Mouse (Mus musculus): ENCODE measurements around the gene Aldh3b1. TPM values are rescaled to one million over a fixed set of nuclear protein-coding genes. Genes with fewer than 3 reads are reported as not detected.

Gene Aldh3b1
- polyA plus RNA-seq, 1 experiment from 2014 or later = 16.1 TPM

DNA sequence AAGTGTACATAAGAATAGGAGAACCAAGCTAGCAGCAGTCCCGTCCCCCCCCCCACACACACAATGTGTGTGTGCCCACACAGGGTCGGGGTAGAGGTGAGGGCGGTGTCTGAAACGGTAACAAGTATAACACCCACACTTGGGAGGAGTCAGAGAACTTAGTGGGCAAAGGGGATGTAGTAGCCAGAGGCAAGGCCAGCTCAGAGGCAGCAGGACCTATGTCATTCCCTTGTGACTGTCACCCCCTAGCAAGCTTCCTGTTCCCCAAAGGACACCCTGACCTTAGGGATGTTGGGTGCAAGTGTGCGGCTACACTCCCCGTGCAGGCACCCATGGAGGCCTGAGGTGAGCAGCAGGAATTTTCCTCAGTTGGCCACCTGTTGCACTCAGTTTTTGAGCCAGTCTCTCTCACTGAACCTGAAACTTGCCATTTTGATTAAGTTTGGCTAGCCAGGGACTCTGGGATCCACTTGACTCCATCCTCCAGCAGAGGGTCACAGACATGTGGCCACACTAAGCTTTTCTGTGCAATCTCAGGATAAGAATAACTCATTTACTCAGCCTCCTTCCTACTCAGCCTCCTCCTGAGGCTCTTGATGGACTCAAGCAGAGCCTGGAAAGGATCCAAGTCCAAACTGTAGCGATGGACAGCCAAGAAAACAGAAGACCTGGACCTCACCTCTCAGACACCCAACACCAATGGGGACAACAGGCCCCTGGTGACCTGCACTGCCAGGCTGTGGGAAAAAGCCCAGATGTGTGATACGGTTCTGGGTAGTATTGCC, 21.5 kb downstream of the Aldh3b1 start:
- WGBS = 59% methylated on average over 8 of the region's 8 CpGs
- H3K4me3 ChIP-seq (ENCODE audit: low read depth, low read length) = peak overlapping the region; percentile 62; the same call in 1 of the 2 replicates
- peak overlapping the region; percentile 91 for H3K27ac ChIP-seq (ENCODE audit: low read depth, low read length)
- 0 out of 2 replicates have a peak overlapping the region, but pooled peaks have one; percentile 60 for H3K9ac ChIP-seq (ENCODE audit: low read depth, low read length)
- H3K27me3 ChIP-seq (replicated peaks; ENCODE audit: control insufficient read depth, insufficient read depth, low read length) = no peaks in the 10 kb centered on the region
- H3K4me2 ChIP-seq (replicated peaks; ENCODE audit: low read depth) = peak overlapping the region; percentile 75
- no peaks in the 10 kb centered on the region for H3K9me3 ChIP-seq (ENCODE audit: control insufficient read depth)
- TF ChIP-seq CTCF (IDR thresholded peaks at IDR 0.05; ENCODE audit: low read depth) = no peak
- peaks cover 35% of the 10 kb centered on the region for H3K36me3 ChIP-seq (ENCODE audit: control insufficient read depth, insufficient read depth)
- ATAC-seq = no peak
- peaks cover 17% of the 10 kb centered on the region; the same call in 1 of the 2 replicates for H3K4me1 ChIP-seq (replicated peaks; ENCODE audit: control insufficient read depth, insufficient read depth, low read length)

DNA sequence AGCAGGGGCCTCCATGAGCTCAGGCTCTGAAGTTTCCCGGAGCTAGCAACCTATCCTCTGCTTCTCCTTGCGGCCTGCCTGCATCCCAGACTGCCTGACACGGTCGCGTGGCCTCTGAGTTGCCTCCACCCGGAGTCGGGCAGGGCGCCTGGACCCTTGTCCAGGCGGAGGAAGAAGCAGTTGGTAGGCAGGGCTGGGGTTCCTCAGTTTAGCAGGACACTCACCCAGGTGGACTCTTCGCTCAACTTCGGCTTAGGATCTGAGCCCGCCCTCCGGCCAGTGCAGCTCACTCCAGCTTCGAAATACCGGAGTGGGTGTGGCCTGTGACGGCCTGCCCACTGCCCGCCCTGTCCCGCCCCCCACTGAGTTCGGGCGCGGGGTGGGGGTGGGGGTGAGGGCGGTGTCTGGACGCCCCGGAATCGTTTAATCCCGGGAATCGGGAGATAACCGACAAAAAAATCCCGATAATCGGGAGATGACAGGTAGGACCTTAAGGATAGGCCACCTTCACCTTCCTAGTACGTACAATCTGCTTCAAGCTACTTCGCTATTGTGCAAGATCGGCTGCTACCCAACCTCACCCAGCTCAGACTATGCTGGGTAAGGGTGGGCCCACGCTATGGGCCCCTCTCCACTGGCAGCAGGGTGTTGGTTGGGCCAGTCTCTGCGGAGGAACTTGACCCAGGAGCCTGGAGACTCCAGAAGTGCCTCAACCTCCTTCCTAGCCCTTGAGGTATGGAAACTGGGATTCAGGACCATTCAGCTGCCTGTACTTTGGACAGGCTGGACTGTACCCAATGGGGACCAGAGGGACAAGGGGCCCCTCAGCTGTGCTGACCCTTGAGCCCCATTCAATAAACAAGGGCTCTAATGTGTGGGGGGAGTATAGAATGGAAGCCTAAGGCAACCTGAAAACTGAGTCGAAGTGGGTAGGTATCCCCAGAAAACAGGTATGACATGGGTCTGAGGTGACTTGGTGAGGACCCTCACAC, 22.5 kb downstream of the Aldh3b1 start, which contains the start of gene Tcirg1:
Tcirg1 (minus strand) TSS at position 339 of the 992 bp plus-strand sequence.
- no peak for TF ChIP-seq CTCF (IDR thresholded peaks at IDR 0.05; ENCODE audit: low read depth)
- H3K9me3 ChIP-seq (ENCODE audit: control insufficient read depth) = no peaks in the 10 kb centered on the region
- WGBS = 3% methylated on average over 36 of the region's 36 CpGs
- peak within 1 kb of the TSS; percentile 75 for H3K4me2 ChIP-seq (replicated peaks; ENCODE audit: low read depth)
- peak within 1 kb of the TSS; percentile 62 for H3K4me3 ChIP-seq (ENCODE audit: low read depth, low read length)
- H3K9ac ChIP-seq (ENCODE audit: low read depth, low read length) = peak within 1 kb of the TSS; percentile 60
- peaks cover 45% of the 10 kb centered on the region for H3K36me3 ChIP-seq (ENCODE audit: control insufficient read depth, insufficient read depth)
- no peaks in the 10 kb centered on the region for H3K27me3 ChIP-seq (replicated peaks; ENCODE audit: control insufficient read depth, insufficient read depth, low read length)
- H3K4me1 ChIP-seq (replicated peaks; ENCODE audit: control insufficient read depth, insufficient read depth, low read length) = peaks cover 17% of the 10 kb centered on the region; the same call in 1 of the 2 replicates
- H3K27ac ChIP-seq (ENCODE audit: low read depth, low read length) = peak within 1 kb of the TSS; percentile 91
- peak; percentile 84 for ATAC-seq

DNA sequence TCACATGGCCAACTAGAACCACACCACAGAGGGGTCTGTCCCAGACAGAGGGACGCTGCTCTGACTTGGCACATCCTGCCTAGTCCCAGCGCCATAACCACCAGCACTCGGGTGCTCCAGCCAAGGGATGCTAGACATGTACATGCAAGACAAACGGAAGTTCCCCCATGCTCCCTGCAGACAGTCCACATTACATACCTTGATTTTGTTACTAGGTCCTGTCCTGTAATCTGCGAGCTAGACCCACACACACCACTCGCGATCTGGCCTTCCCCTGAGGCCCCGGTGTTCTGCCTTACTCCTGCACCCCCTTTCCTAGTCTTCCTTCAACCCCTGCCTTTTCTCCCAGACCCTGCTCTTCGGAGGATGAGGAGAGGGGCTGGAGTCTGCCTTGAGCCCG, 23.3 kb downstream of the Aldh3b1 start:
- H3K27ac ChIP-seq (ENCODE audit: low read depth, low read length) = peak overlapping the region; percentile 91
- peak overlapping the region; percentile 60 for H3K9ac ChIP-seq (ENCODE audit: low read depth, low read length)
- 13% methylated on average over 10 of the region's 10 CpGs for WGBS
- no peak for TF ChIP-seq CTCF (IDR thresholded peaks at IDR 0.05; ENCODE audit: low read depth)
- peaks cover 50% of the 10 kb centered on the region for H3K36me3 ChIP-seq (ENCODE audit: control insufficient read depth, insufficient read depth)
- H3K4me3 ChIP-seq (ENCODE audit: low read depth, low read length) = peak overlapping the region; percentile 62
- no peak for ATAC-seq
- H3K4me1 ChIP-seq (replicated peaks; ENCODE audit: control insufficient read depth, insufficient read depth, low read length) = peaks cover 13% of the 10 kb centered on the region; the same call in 1 of the 2 replicates
- peak overlapping the region; percentile 75 for H3K4me2 ChIP-seq (replicated peaks; ENCODE audit: low read depth)
- no peaks in the 10 kb centered on the region for H3K27me3 ChIP-seq (replicated peaks; ENCODE audit: control insufficient read depth, insufficient read depth, low read length)
- no peaks in the 10 kb centered on the region for H3K9me3 ChIP-seq (ENCODE audit: control insufficient read depth)

DNA sequence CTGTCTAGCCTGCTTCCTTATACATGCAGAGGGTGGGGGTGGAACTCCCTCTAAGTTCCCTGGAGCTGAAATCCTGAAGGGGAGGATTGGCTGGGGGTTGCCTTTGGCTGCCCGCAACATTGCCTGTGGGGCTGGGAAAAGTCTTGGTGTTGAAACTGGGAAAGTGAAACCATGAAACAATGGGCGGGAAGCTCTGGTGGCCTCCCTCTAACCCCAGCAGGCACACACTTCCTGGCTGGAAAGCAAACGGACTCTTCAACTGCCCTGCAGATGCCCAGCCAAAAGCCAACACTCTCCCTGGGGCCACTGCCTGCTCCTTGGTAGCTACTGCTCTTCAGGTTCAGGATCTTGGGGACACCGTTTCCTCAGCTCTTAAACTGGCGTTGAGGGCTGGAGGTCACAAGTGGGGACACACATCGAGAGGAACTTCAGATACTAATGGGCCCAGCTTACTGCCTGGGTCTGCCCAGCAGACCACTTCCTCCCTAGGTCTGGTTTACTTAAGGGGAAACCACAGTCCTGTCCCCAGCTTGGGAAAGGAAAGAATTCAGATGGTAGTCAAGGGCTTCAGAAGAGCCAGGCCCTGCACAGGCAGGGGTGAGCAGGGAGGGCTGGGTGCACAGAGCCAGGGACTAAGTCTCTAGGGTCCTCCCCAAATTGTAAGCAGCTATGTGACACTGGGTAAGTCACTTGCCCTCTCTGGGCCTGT, 24.2 kb downstream of the Aldh3b1 start:
- Histone ChIP-seq H3K4me3 (ENCODE audit: low read depth, low read length) (peak overlapping the region; percentile 62), H3K9ac (ENCODE audit: low read depth, low read length) (peak overlapping the region; percentile 60), H3K27me3 (replicated peaks; ENCODE audit: control insufficient read depth, insufficient read depth, low read length) (no peaks in the 10 kb centered on the region), H3K36me3 (ENCODE audit: control insufficient read depth, insufficient read depth) (peaks cover 43% of the 10 kb centered on the region), H3K4me1 (replicated peaks; ENCODE audit: control insufficient read depth, insufficient read depth, low read length) (peaks cover 13% of the 10 kb centered on the region; the same call in 1 of the 2 replicates), H3K4me2 (replicated peaks; ENCODE audit: low read depth) (peak overlapping the region; percentile 75), H3K9me3 (ENCODE audit: control insufficient read depth) (no peaks in the 10 kb centered on the region), H3K27ac (ENCODE audit: low read depth, low read length) (peak overlapping the region; percentile 91)
- 18% methylated on average over 6 of the region's 6 CpGs for WGBS
- no peak for TF ChIP-seq CTCF (IDR thresholded peaks at IDR 0.05; ENCODE audit: low read depth)
- ATAC-seq = no peak

DNA sequence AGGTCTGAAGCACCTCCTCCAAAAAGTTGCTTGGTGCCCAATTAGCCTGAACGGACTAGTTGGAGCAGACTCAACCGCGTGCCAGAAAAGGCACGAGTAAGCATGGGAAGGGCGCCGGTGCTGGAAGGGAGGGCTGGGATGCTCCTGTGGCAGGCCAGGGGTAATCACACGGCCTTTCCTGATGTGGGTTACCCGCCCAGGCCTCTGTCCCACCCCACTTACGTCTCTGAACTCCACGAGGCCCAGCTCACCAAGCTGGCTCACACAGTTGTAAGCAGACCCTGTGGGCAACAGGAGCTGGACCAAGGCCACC, 25.3 kb downstream of the Aldh3b1 start:
- no peak for TF ChIP-seq CTCF (IDR thresholded peaks at IDR 0.05; ENCODE audit: low read depth)
- Histone ChIP-seq H3K27ac (ENCODE audit: low read depth, low read length) (no peak overlapping the region), H3K9ac (ENCODE audit: low read depth, low read length) (no peak overlapping the region)

More for the DNA sequence above, 25.3 kb downstream of the Aldh3b1 start:
- Histone ChIP-seq H3K4me1 (replicated peaks; ENCODE audit: control insufficient read depth, insufficient read depth, low read length) (peaks cover 13% of the 10 kb centered on the region; the same call in 1 of the 2 replicates), H3K4me2 (replicated peaks; ENCODE audit: low read depth) (peak overlapping the region; percentile 75), H3K36me3 (ENCODE audit: control insufficient read depth, insufficient read depth) (peaks cover 41% of the 10 kb centered on the region), H3K9me3 (ENCODE audit: control insufficient read depth) (no peaks in the 10 kb centered on the region), H3K27me3 (replicated peaks; ENCODE audit: control insufficient read depth, insufficient read depth, low read length) (no peaks in the 10 kb centered on the region), H3K4me3 (ENCODE audit: low read depth, low read length) (no peak overlapping the region)
- no peak for ATAC-seq
- WGBS = 59% methylated on average over 10 of the region's 10 CpGs
